Mouse (Mus musculus) erythroblast, embryonic 14.5 days (primary cell): ENCODE measurements around the gene Neu3.

Experiments used
- GATA1 ChIP-seq: IDR thresholded peaks from 2 replicates; pipeline ENCODE4 v1.6.1; 2012; ENCODE audit warnings: low read length, inconsistent platforms, mixed read lengths
- TAL1 ChIP-seq: IDR thresholded peaks from 3 replicates; pipeline ENCODE4 v1.6.1; 2012; ENCODE audit warnings: low read length, inconsistent platforms, mixed read lengths

DNA sequence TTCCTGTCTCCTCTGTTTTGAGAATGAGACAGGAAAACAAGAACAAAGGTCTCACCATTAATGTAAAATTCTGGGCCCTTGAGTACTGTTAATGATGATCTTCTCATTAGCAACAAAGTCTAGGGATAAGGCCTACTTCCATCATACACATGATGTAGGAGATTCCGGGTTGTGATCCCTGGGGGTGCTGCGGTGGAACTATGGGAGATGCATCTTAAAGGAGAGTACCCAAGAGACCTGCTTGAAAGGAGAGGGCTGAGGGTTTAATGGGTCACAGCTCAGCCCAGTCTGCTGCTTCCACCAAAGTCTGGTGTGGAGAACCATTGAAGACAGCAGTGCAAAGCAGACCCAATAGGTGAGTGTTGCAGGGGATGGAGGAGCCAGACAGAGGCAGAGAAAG lies 65.0 kb downstream of the Neu3 start, which contains the start of gene Olfr521:
- TF ChIP-seq TAL1 (no peak), GATA1 (no peak)
